Mouse (Mus musculus): ENCODE data around the gene Pp2d1. TPM values are rescaled to one million over a fixed set of nuclear protein-coding genes. Genes with fewer than 3 reads are reported as not detected.
A peak's percentile ranks its signal among the peaks of the same experiment; 100 is the strongest.

Pp2d1 gene
- polyA plus RNA-seq, 1 experiment from 2014 or later: 0.33 TPM

DNA sequence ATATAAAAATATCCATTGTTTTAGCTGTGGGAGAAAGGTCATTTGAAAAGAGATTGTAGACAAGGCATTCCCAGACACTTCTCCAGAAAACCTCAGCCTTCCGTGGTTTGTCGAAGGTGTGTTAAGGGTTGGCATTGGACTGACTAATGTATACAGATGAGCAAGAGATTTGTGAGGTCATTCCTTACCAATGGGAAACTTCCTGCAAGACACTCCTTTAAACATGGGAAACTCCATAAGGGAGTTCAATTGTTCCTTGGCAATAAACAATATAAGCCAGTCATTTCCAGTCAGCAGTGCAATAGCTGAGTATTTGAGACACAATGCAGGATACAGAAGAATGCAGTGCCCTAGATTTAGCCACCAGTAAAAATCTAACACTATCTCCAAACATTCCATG lies 11.2 kb downstream of the Pp2d1 start:
- 76% methylated on average over 2 of the region's 2 CpGs for WGBS (ENCODE audit: insufficient replicate concordance)
- H3K9ac ChIP-seq (ENCODE audit: low read depth, low read length): no peak overlapping the region

DNA sequence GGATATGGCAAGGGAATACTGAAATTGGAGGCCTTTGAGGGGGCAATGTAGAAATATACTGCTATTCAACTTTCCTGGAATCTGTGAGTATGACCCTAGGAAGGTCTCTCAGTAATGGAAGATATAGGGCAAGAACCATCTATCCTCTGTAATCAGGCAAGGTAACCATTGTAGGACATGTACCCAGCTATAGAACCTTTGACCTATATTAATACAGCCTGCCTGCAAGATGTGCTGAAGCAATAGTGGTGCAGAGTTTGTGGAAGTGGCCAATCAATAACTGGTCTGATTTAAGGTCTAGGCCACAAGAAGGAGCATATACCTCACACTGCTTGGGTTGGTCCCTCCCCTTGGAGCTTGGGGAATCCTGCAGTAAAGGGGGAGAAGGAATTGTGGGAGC lies 18.7 kb downstream of the Pp2d1 start:
- Histone ChIP-seq H3K4me2 (no peak overlapping the region), H3K4me1 (ENCODE audit: control insufficient read depth, insufficient read depth, low read length) (no peaks in the 10 kb centered on the region), H3K27me3 (ENCODE audit: control insufficient read depth, insufficient read depth, low read length) (no peaks in the 10 kb centered on the region), H3K36me3 (ENCODE audit: control insufficient read depth, insufficient read depth, low read length) (no peaks in the 10 kb centered on the region), H3K9me3 (replicated peaks; ENCODE audit: control insufficient read depth, low read length) (no peaks in the 10 kb centered on the region), H3K27ac (ENCODE audit: low read depth, low read length) (no peak overlapping the region), H3K9ac (ENCODE audit: low read depth, low read length) (no peak overlapping the region), H3K4me3 (ENCODE audit: low read depth, low read length) (no peak overlapping the region)
- ATAC-seq (replicated peaks; ENCODE audit: insufficient number of reproducible peaks, low FRiP score, low TSS enrichment): no peak

More for the DNA sequence above, 11.2 kb downstream of the Pp2d1 start:
- Histone ChIP-seq H3K4me2 (no peak overlapping the region), H3K27me3 (ENCODE audit: control insufficient read depth, insufficient read depth, low read length) (no peaks in the 10 kb centered on the region), H3K4me1 (ENCODE audit: control insufficient read depth, insufficient read depth, low read length) (no peaks in the 10 kb centered on the region), H3K4me3 (ENCODE audit: low read depth, low read length) (no peak overlapping the region), H3K9me3 (replicated peaks; ENCODE audit: control insufficient read depth, low read length) (no peaks in the 10 kb centered on the region), H3K27ac (ENCODE audit: low read depth, low read length) (no peak overlapping the region), H3K36me3 (ENCODE audit: control insufficient read depth, insufficient read depth, low read length) (no peaks in the 10 kb centered on the region)
- ATAC-seq (replicated peaks; ENCODE audit: insufficient number of reproducible peaks, low FRiP score, low TSS enrichment): no peak

DNA sequence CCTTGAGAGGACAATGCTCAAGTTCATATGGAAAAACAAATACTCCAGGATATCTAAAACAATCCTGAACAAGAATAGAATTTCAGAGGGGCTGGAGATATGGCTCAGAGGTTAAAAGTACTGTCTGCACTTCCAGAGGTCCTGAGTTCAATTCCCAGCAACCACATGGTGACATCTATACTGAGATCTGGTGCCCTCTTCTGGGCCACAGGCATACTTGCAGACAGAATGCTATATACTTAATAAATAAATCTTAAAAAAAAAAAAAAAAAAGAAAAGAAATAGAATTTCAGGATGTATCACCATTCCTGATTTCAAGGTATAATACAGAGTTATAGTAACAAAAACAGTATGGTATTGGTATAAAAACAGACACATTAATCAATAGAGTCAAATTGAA lies 19.9 kb downstream of the Pp2d1 start:
- H3K4me1 ChIP-seq (ENCODE audit: control insufficient read depth, insufficient read depth, low read length): no peaks in the 10 kb centered on the region
- H3K4me2 ChIP-seq: no peak overlapping the region
- no peaks in the 10 kb centered on the region for H3K9me3 ChIP-seq (replicated peaks; ENCODE audit: control insufficient read depth, low read length)
- ATAC-seq (replicated peaks; ENCODE audit: insufficient number of reproducible peaks, low FRiP score, low TSS enrichment): no peak
- H3K9ac ChIP-seq (ENCODE audit: low read depth, low read length): no peak overlapping the region
- no peak overlapping the region for H3K4me3 ChIP-seq (ENCODE audit: low read depth, low read length)
- H3K36me3 ChIP-seq (ENCODE audit: control insufficient read depth, insufficient read depth, low read length): no peaks in the 10 kb centered on the region
- H3K27ac ChIP-seq (ENCODE audit: low read depth, low read length): no peak overlapping the region
- no peaks in the 10 kb centered on the region for H3K27me3 ChIP-seq (ENCODE audit: control insufficient read depth, insufficient read depth, low read length)

DNA sequence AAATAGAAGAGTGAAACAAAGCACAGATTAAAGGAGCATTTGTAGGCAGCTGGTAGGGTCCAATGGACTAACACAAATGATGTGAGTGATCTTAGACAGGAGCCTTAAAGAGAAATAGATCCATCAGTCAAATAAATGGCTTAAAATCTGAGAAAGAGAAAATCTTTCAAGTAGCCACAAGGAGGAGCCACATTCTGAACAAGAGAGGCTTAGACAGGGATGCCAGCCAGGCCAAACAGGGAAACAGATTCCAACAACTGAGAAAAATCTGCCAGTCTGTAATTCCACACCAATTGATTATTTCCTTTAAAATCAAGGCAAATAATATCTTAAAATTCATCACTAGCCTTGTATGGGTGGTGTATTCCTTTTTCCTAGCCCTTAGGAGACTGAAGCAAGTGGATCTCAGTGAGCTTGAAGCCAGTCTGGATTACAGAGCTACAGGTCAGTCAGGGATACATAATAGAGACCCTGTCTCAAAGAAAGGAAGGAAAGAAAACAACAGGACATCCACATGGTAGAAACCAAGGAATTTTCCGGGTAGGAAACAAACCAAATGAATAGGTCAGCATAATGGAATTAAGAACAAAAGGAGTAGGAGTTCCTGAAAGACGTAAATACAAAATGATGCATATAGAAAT lies 26.8 kb downstream of the Pp2d1 start:
- Histone ChIP-seq H3K4me2 (no peak overlapping the region), H3K36me3 (ENCODE audit: control insufficient read depth, insufficient read depth, low read length) (no peaks in the 10 kb centered on the region), H3K27me3 (ENCODE audit: control insufficient read depth, insufficient read depth, low read length) (no peaks in the 10 kb centered on the region), H3K27ac (ENCODE audit: low read depth, low read length) (no peak overlapping the region), H3K4me1 (ENCODE audit: control insufficient read depth, insufficient read depth, low read length) (no peaks in the 10 kb centered on the region), H3K9me3 (replicated peaks; ENCODE audit: control insufficient read depth, low read length) (no peaks in the 10 kb centered on the region), H3K4me3 (ENCODE audit: low read depth, low read length) (no peak overlapping the region), H3K9ac (ENCODE audit: low read depth, low read length) (no peak overlapping the region)
- no peak for ATAC-seq (replicated peaks; ENCODE audit: insufficient number of reproducible peaks, low FRiP score, low TSS enrichment)
- 84% methylated on average over 2 of the region's 2 CpGs for WGBS (ENCODE audit: insufficient replicate concordance)

DNA sequence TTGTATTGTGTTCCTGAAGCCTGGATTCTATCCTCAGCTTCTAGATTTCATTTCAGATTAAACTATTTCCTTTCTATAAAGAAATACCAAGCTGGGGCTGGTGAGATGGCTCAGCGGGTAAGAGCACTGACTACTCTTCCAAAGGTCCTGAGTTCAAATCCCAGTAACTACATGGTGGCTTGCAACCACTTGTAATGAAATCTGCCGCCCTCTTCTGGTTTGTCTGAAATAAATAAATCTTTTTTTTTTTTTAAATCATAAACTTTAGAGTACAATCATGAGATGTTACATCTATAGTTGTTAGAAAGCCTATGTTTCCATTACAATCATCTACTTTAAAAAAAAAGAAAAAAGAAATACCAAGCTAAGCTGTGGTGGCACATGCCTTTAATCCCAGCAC lies 36.3 kb downstream of the Pp2d1 start:
- peaks cover 23% of the 10 kb centered on the region for H3K36me3 ChIP-seq (ENCODE audit: control insufficient read depth, insufficient read depth, low read length)
- no peaks in the 10 kb centered on the region for H3K27me3 ChIP-seq (ENCODE audit: control insufficient read depth, insufficient read depth, low read length)
- no peaks in the 10 kb centered on the region for H3K9me3 ChIP-seq (replicated peaks; ENCODE audit: control insufficient read depth, low read length)
- no peak overlapping the region for H3K9ac ChIP-seq (ENCODE audit: low read depth, low read length)
- H3K27ac ChIP-seq (ENCODE audit: low read depth, low read length): no peak overlapping the region
- no peak for ATAC-seq (replicated peaks; ENCODE audit: insufficient number of reproducible peaks, low FRiP score, low TSS enrichment)
- no peak overlapping the region for H3K4me3 ChIP-seq (ENCODE audit: low read depth, low read length)
- WGBS (ENCODE audit: insufficient replicate concordance): 93% methylated on average over 2 of the region's 2 CpGs
- H3K4me2 ChIP-seq: no peak overlapping the region
- no peaks in the 10 kb centered on the region for H3K4me1 ChIP-seq (ENCODE audit: control insufficient read depth, insufficient read depth, low read length)

DNA sequence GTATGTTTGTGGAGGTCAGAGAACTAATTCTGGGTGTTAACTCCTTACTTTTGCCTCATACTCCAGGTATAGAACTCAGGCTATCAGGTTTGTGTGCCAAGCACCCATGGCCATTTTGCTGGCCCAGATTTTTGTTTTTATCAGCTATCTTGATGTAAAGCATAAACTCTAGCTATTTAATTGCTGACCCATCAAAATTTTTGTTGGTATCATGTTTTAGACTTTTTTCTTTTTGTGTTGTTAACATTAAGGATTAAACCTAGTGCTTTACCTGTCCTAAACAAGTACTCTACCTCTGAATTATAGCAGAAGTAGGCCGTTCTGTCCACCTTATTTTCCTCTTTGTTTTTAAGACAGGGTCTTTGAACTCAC lies 50.3 kb downstream of the Pp2d1 start:
- Histone ChIP-seq H3K27me3 (ENCODE audit: control insufficient read depth, insufficient read depth, low read length) (no peaks in the 10 kb centered on the region), H3K4me2 (no peak overlapping the region), H3K27ac (ENCODE audit: low read depth, low read length) (no peak overlapping the region), H3K9me3 (replicated peaks; ENCODE audit: control insufficient read depth, low read length) (no peaks in the 10 kb centered on the region), H3K9ac (ENCODE audit: low read depth, low read length) (no peak overlapping the region), H3K4me3 (ENCODE audit: low read depth, low read length) (no peak overlapping the region), H3K4me1 (ENCODE audit: control insufficient read depth, insufficient read depth, low read length) (no peaks in the 10 kb centered on the region), H3K36me3 (ENCODE audit: control insufficient read depth, insufficient read depth, low read length) (peaks cover 3% of the 10 kb centered on the region; the same call in 1 of the 2 replicates)
- WGBS (ENCODE audit: insufficient replicate concordance): 89% methylated on average over 1 of the region's 1 CpGs
- no peak for ATAC-seq (replicated peaks; ENCODE audit: insufficient number of reproducible peaks, low FRiP score, low TSS enrichment)

DNA sequence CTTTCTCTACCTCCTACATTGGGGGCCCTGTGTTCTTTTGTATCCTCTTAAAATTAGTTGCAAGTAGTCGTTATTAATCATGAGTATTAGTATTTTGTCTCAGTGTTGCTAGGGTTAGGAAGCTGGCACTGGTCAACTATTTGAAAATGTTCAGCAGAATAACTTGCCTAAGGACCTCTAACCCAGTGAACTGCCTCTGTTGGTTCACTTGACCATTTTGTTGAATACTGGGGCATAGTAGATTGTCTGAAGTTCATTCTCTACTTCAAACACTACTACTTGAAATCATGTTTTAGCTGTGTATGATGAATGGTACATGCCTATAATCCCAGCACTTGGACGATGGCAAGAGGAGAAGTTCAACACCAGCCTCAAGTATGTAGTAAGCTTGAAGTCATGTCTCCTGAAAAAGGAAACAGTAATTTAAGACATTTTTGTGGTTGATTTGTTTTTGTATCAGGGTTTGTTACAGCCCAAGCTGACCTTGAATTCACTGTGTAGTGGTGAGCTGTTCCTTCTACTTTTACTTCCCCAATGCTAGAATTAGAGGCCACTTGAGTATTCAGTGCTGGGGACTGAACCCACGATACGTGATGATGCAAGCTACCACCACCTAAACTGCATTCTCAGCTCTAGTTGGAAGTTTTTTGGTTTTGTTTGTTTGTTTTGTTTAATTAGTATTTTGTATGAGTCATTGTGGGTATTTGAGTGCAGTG lies 50.8 kb downstream of the Pp2d1 start:
- Histone ChIP-seq H3K4me2 (no peak overlapping the region), H3K9me3 (replicated peaks; ENCODE audit: control insufficient read depth, low read length) (no peaks in the 10 kb centered on the region), H3K27ac (ENCODE audit: low read depth, low read length) (no peak overlapping the region), H3K4me1 (ENCODE audit: control insufficient read depth, insufficient read depth, low read length) (no peaks in the 10 kb centered on the region), H3K27me3 (ENCODE audit: control insufficient read depth, insufficient read depth, low read length) (no peaks in the 10 kb centered on the region), H3K9ac (ENCODE audit: low read depth, low read length) (no peak overlapping the region), H3K4me3 (ENCODE audit: low read depth, low read length) (no peak overlapping the region), H3K36me3 (ENCODE audit: control insufficient read depth, insufficient read depth, low read length) (peaks cover 3% of the 10 kb centered on the region; the same call in 1 of the 2 replicates)
- 84% methylated on average over 4 of the region's 4 CpGs for WGBS (ENCODE audit: insufficient replicate concordance)
- ATAC-seq (replicated peaks; ENCODE audit: insufficient number of reproducible peaks, low FRiP score, low TSS enrichment): no peak

DNA sequence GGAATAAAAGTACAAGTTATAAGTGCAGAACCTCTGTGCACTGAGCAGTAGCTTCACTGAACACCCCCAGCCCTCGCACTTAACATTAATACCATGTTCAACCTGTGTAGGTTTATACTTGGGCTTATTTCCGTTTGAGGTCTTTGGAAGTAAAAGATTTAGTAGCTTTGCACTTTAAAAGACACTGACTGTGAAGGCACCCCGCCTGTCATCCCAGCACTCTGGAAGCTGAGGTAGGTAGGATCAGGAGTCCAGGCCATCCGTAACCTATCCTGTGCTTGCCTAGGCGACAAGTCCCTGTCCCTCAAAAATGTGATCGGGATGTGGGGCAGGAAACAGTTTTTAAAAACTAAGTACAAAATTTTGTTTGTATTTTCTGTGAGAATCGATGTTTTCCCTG lies 58.8 kb downstream of the Pp2d1 start:
- H3K9me3 ChIP-seq (replicated peaks; ENCODE audit: control insufficient read depth, low read length): no peaks in the 10 kb centered on the region
- 49% methylated on average over 7 of the region's 7 CpGs for WGBS (ENCODE audit: insufficient replicate concordance)

DNA sequence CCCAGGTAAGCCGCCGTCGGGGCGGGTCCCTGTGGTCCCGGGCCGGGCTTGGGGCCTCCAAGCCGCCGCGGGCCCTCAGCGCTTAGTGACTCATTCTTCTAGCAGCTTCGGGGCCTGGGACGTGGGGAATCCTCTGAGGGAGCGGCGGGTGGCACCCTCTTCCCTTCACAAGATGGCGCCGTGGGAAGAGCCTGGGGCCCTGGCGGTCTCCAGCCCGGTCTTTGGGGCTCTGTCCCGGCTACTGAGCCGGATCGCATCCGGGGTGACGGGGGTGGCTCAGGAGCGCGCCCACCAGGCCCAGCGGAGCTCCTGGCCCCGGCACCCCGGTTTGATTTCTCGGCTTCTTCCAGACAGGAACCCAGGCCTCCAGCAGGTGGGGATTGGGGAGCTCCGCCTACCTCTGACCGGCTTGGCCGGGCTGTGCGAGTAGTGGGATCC lies 59.6 kb downstream of the Pp2d1 start:
- H3K4me3 ChIP-seq (ENCODE audit: low read depth, low read length): peak overlapping the region; percentile 98
- under 1% methylated on average over 32 of the region's 33 CpGs for WGBS (ENCODE audit: insufficient replicate concordance)
- H3K9me3 ChIP-seq (replicated peaks; ENCODE audit: control insufficient read depth, low read length): no peaks in the 10 kb centered on the region
- H3K4me1 ChIP-seq (ENCODE audit: control insufficient read depth, insufficient read depth, low read length): peaks cover 11% of the 10 kb centered on the region; the same call in 1 of the 2 replicates
- no peaks in the 10 kb centered on the region for H3K27me3 ChIP-seq (ENCODE audit: control insufficient read depth, insufficient read depth, low read length)
- peak overlapping the region; percentile 89 for H3K4me2 ChIP-seq
- peak overlapping the region; percentile 98 for H3K9ac ChIP-seq (ENCODE audit: low read depth, low read length)
- H3K27ac ChIP-seq (ENCODE audit: low read depth, low read length): peak overlapping the region; percentile 98
- H3K36me3 ChIP-seq (ENCODE audit: control insufficient read depth, insufficient read depth, low read length): no peaks in the 10 kb centered on the region
- peak; percentile 28 for ATAC-seq (replicated peaks; ENCODE audit: insufficient number of reproducible peaks, low FRiP score, low TSS enrichment)

More for the DNA sequence above, 58.8 kb downstream of the Pp2d1 start:
- no peaks in the 10 kb centered on the region for H3K36me3 ChIP-seq (ENCODE audit: control insufficient read depth, insufficient read depth, low read length)
- peak overlapping the region; percentile 98 for H3K4me3 ChIP-seq (ENCODE audit: low read depth, low read length)
- no peak overlapping the region for H3K27ac ChIP-seq (ENCODE audit: low read depth, low read length)
- H3K27me3 ChIP-seq (ENCODE audit: control insufficient read depth, insufficient read depth, low read length): no peaks in the 10 kb centered on the region
- H3K4me2 ChIP-seq: peak overlapping the region; percentile 89
- no peak for ATAC-seq (replicated peaks; ENCODE audit: insufficient number of reproducible peaks, low FRiP score, low TSS enrichment)
- peaks cover 11% of the 10 kb centered on the region; the same call in 1 of the 2 replicates for H3K4me1 ChIP-seq (ENCODE audit: control insufficient read depth, insufficient read depth, low read length)
- peak overlapping the region; percentile 98 for H3K9ac ChIP-seq (ENCODE audit: low read depth, low read length)
